Comparison of ENCODE assay signal across 9 mouse cellular contexts in genomic region chr10:93592456-93592855, GRCm38 (mm10). TPM values are rescaled to one million over a fixed set of nuclear protein-coding genes. Genes with fewer than 3 reads are reported as not detected.
DNase-seq lines count a peak whose midpoint lies in the region; ATAC-seq and TF ChIP-seq lines count a peak whose summit lies in the region.
"Had no signal": no experiment of that assay in that cellular context is flagged by ENCODE, and none has a peak within 500 bp of the region (broad histone marks: within the 10 kb centered on the region; RNA-seq: fewer than 3 reads in every experiment).

No protein-coding gene starts in this region.

- H3K9me3 ChIP-seq in kidney, embryonic 16.5 days (ENCODE audit: low read length), result no peaks in the 10 kb centered on the region
- no peaks in the 10 kb centered on the region for H3K9me3 ChIP-seq in liver, postnatal 0 days (ENCODE audit: low read length)
- no peaks in the 10 kb centered on the region for H3K9me3 ChIP-seq in midbrain, embryonic 13.5 days
- H3K9me3 ChIP-seq: heart, embryonic 13.5 days had no signal

- 59% methylated on average over 12 of the region's 12 CpGs for WGBS in kidney, adult 2 months
- 58% methylated on average over 12 of the region's 12 CpGs for WGBS in kidney, embryonic 16.5 days
- 51% methylated on average over 12 of the region's 12 CpGs for WGBS in liver, postnatal 0 days (ENCODE audit: insufficient replicate concordance)
- 64% methylated on average over 12 of the region's 12 CpGs for WGBS in midbrain, embryonic 13.5 days

- H3K9ac ChIP-seq in kidney, embryonic 16.5 days (replicated peaks; ENCODE audit: low read length), result no peak overlapping the region
- H3K9ac ChIP-seq in liver, postnatal 0 days (replicated peaks), result no peak overlapping the region
- no peak overlapping the region for H3K9ac ChIP-seq in midbrain, embryonic 13.5 days (replicated peaks)
- H3K9ac ChIP-seq: heart, embryonic 13.5 days had no signal

- H3K4me2 ChIP-seq in kidney, embryonic 16.5 days (replicated peaks; ENCODE audit: low read depth, low read length), result no peak overlapping the region
- H3K4me2 ChIP-seq in liver, postnatal 0 days (ENCODE audit: low read depth, low read length), result no peak overlapping the region
- no peak overlapping the region for H3K4me2 ChIP-seq in midbrain, embryonic 13.5 days (replicated peaks)
- H3K4me2 ChIP-seq: heart, embryonic 13.5 days had no signal

- DNase-seq in kidney, adult 2 months, result peak; percentile 34
- DNase-seq in CD4-positive helper T cell, adult 2 months (ENCODE audit: low read depth, low spot score), result peak; percentile 24
- peak; percentile 39 for DNase-seq in WW6 (ENCODE audit: low read depth, low spot score)
- peak; percentile 46 for DNase-seq in liver, postnatal 0 days
- DNase-seq in urinary bladder, adult 2 months (ENCODE audit: low spot score), result no peak
- no peak for DNase-seq in urinary bladder, postnatal 10 days (ENCODE audit: low spot score)

- TF ChIP-seq POLR2A in kidney, adult 2 months (IDR thresholded peaks at IDR 0.05; ENCODE audit: low read depth, low read length), result no peak

- no peak for TF ChIP-seq EP300 in liver, postnatal 0 days (IDR thresholded peaks at IDR 0.05; ENCODE audit: low read depth)

- H3K27me3 ChIP-seq in kidney, adult 2 months (replicated peaks; ENCODE audit: control insufficient read depth, insufficient read depth, low read length), result no peaks in the 10 kb centered on the region
- no peaks in the 10 kb centered on the region for H3K27me3 ChIP-seq in kidney, embryonic 16.5 days (ENCODE audit: insufficient read depth, low read length)
- H3K27me3 ChIP-seq in liver, postnatal 0 days (ENCODE audit: insufficient read depth, low read length), result no peaks in the 10 kb centered on the region
- H3K27me3 ChIP-seq in midbrain, embryonic 13.5 days, result peaks cover 15% of the 10 kb centered on the region; the same call in 1 of the 2 replicates

- H3K27ac ChIP-seq in kidney, adult 2 months (ENCODE audit: insufficient read depth, low read depth, low read length), result no peak overlapping the region
- H3K27ac ChIP-seq in kidney, embryonic 16.5 days (ENCODE audit: low read length), result no peak overlapping the region
- H3K27ac ChIP-seq in liver, postnatal 0 days (ENCODE audit: low read depth), result no peak overlapping the region
- no peak overlapping the region for H3K27ac ChIP-seq in midbrain, embryonic 13.5 days
- H3K27ac ChIP-seq: heart, embryonic 13.5 days had no signal

- H3K36me3 ChIP-seq in kidney, adult 2 months (ENCODE audit: control insufficient read depth, insufficient read depth, low read length), result no peaks in the 10 kb centered on the region
- H3K36me3 ChIP-seq in kidney, embryonic 16.5 days (ENCODE audit: insufficient read depth, low read length), result no peaks in the 10 kb centered on the region
- no peaks in the 10 kb centered on the region for H3K36me3 ChIP-seq in liver, postnatal 0 days (replicated peaks; ENCODE audit: insufficient read depth, low read length)
- H3K36me3 ChIP-seq in midbrain, embryonic 13.5 days, result no peaks in the 10 kb centered on the region

- no peak overlapping the region for H3K4me3 ChIP-seq in kidney, adult 2 months (ENCODE audit: insufficient read depth, low read depth, low read length)
- no peak overlapping the region for H3K4me3 ChIP-seq in kidney, embryonic 16.5 days (ENCODE audit: low read length)
- H3K4me3 ChIP-seq in liver, postnatal 0 days (ENCODE audit: low read depth, low read length), result no peak overlapping the region
- H3K4me3 ChIP-seq in midbrain, embryonic 13.5 days (replicated peaks), result no peak overlapping the region
- H3K4me3 ChIP-seq: heart, embryonic 13.5 days had no signal

- H3K4me1 ChIP-seq in kidney, adult 2 months (ENCODE audit: control insufficient read depth, insufficient read depth, low read length), result peaks cover 10% of the 10 kb centered on the region; the same call in 1 of the 2 replicates
- peaks cover 17% of the 10 kb centered on the region for H3K4me1 ChIP-seq in kidney, embryonic 16.5 days (ENCODE audit: insufficient read depth, low read length)
- H3K4me1 ChIP-seq in liver, postnatal 0 days (ENCODE audit: insufficient read depth), result peaks cover 15% of the 10 kb centered on the region
- peaks cover 18% of the 10 kb centered on the region for H3K4me1 ChIP-seq in midbrain, embryonic 13.5 days (replicated peaks)

- ATAC-seq in kidney, embryonic 16.5 days (ENCODE audit: low FRiP score, low TSS enrichment), result no peak
- no peak for ATAC-seq in liver, postnatal 0 days
- no peak for ATAC-seq in midbrain, embryonic 13.5 days

- peak; percentile 33 for TF ChIP-seq CTCF in kidney, adult 2 months (conservative IDR thresholded peaks at IDR 0.05; ENCODE audit: insufficient read depth, insufficient read length, low read depth, low read length)
- peak; percentile 60 for TF ChIP-seq CTCF in liver, postnatal 0 days (IDR thresholded peaks at IDR 0.05; ENCODE audit: low read depth)

RNA-seq across cellular contexts. Expression of gene Snrpf, which starts 3.0 kb away (rescaled TPM):
- 30.8 and 32.7 TPM in 2 replicates for polyA plus RNA-seq in kidney, adult 2 months (2012; rRNA removed)
- 114 and 128 TPM in 2 replicates for polyA plus RNA-seq in kidney, embryonic 16.5 days (2015; fragmentation: Nextera tagmentation; extraction: Ambion mirVana)
- polyA plus RNA-seq in liver, postnatal 0 days (2015; fragmentation: Nextera tagmentation; extraction: Ambion mirVana), result 45.4 and 53.0 TPM in 2 replicates
- 54.3 and 64.8 TPM in 2 replicates for polyA plus RNA-seq in urinary bladder, adult 2 months (2012; rRNA removed)
- 95.8 and 101 TPM in 2 replicates for polyA plus RNA-seq in midbrain, embryonic 13.5 days (2015; fragmentation: Nextera tagmentation; extraction: Ambion mirVana)

RNA-seq across cellular contexts. Expression of gene Ntn4, which starts 48.0 kb away (rescaled TPM):
- 35.1 and 36.1 TPM in 2 replicates for polyA plus RNA-seq in kidney, adult 2 months (2012; rRNA removed)
- polyA plus RNA-seq in kidney, embryonic 16.5 days (2015; fragmentation: Nextera tagmentation; extraction: Ambion mirVana), result 0.59 and 1.0 TPM in 2 replicates
- polyA plus RNA-seq in liver, postnatal 0 days (2015; fragmentation: Nextera tagmentation; extraction: Ambion mirVana), result 0.39 and 0.74 TPM in 2 replicates
- polyA plus RNA-seq in urinary bladder, adult 2 months (2012; rRNA removed), result 7.8 and 11.2 TPM in 2 replicates
- 2.0 and 2.1 TPM in 2 replicates for polyA plus RNA-seq in midbrain, embryonic 13.5 days (2015; fragmentation: Nextera tagmentation; extraction: Ambion mirVana)

RNA-seq across cellular contexts. Expression of gene Ccdc38, which starts 52.0 kb away (rescaled TPM):
- polyA plus RNA-seq in kidney, adult 2 months (2012; rRNA removed), result 0.03 TPM in 1 of 2 replicates, not detected in the other
- 0.32 and 0.35 TPM in 2 replicates for polyA plus RNA-seq in kidney, embryonic 16.5 days (2015; fragmentation: Nextera tagmentation; extraction: Ambion mirVana)
- polyA plus RNA-seq in liver, postnatal 0 days (2015; fragmentation: Nextera tagmentation; extraction: Ambion mirVana), result 0.32 and 0.36 TPM in 2 replicates
- polyA plus RNA-seq in urinary bladder, adult 2 months (2012; rRNA removed), result 0.01 TPM in 1 of 2 replicates, not detected in the other
- polyA plus RNA-seq in midbrain, embryonic 13.5 days (2015; fragmentation: Nextera tagmentation; extraction: Ambion mirVana), result 0.46 and 0.57 TPM in 2 replicates

RNA-seq across cellular contexts. Expression of gene Amdhd1, which starts 52.6 kb away (rescaled TPM):
- 3.1 and 3.3 TPM in 2 replicates for polyA plus RNA-seq in kidney, adult 2 months (2012; rRNA removed)
- 1.6 and 1.8 TPM in 2 replicates for polyA plus RNA-seq in kidney, embryonic 16.5 days (2015; fragmentation: Nextera tagmentation; extraction: Ambion mirVana)
- 80.3 and 91.6 TPM in 2 replicates for polyA plus RNA-seq in liver, postnatal 0 days (2015; fragmentation: Nextera tagmentation; extraction: Ambion mirVana)
- 0.67 and 0.83 TPM in 2 replicates for polyA plus RNA-seq in urinary bladder, adult 2 months (2012; rRNA removed)
- 0.15 TPM in 2 replicates for polyA plus RNA-seq in midbrain, embryonic 13.5 days (2015; fragmentation: Nextera tagmentation; extraction: Ambion mirVana)

Comparison
In these comparisons a context has a peak if more than half of its experiments do, and no peak if none do; other contexts are left out.
1. DNase-seq: peak in kidney, adult 2 months (single experiment), CD4-positive helper T cell, adult 2 months (single experiment), WW6 (single experiment) and liver, postnatal 0 days (single experiment); none in urinary bladder, adult 2 months (single experiment) and urinary bladder, postnatal 10 days (single experiment).